Mouse (Mus musculus) thymus, adult 2 months (tissue): ENCODE results near the gene Alox5. TPM values are rescaled to one million over a fixed set of nuclear protein-coding genes. Genes with fewer than 3 reads are reported as not detected.
A peak's percentile ranks its signal among the peaks of the same experiment; 100 is the strongest.

Experiments used
- DNase-seq: peaks from one replicate; pipeline ENCODE4 v3.0.0; 2021
- H3K27ac ChIP-seq: fragments of 200-500 bp; 2 replicates; pipeline ENCODE4 v1.5.1; 2012; ENCODE audit warnings: low read length, control low read depth; ENCODE audit not compliant: control insufficient read depth, insufficient read depth
- H3K27me3 ChIP-seq: fragments of 200-500 bp; 2 replicates; pipeline ENCODE4 v1.6.1; 2012; ENCODE audit warnings: mild to moderate bottlenecking, low read length, moderate library complexity, mixed read lengths; ENCODE audit not compliant: control insufficient read depth, insufficient read depth
- H3K36me3 ChIP-seq: fragments of 200-500 bp; 2 replicates; pipeline ENCODE4 v1.6.1; 2012; ENCODE audit warnings: mild to moderate bottlenecking, low read length, moderate library complexity; ENCODE audit not compliant: control insufficient read depth, insufficient read depth
- H3K4me1 ChIP-seq: fragments of 200-500 bp; replicated peaks from 2 replicates; pipeline ENCODE4 v1.6.1; 2012; ENCODE audit warnings: low read length; ENCODE audit not compliant: control insufficient read depth, insufficient read depth
- H3K4me3 ChIP-seq: fragments of 200-500 bp; 2 replicates; pipeline ENCODE4 v1.5.1; 2012; ENCODE audit warnings: mild to moderate bottlenecking, low read length, control low read depth, moderate library complexity; ENCODE audit not compliant: control insufficient read depth, insufficient read depth
- CTCF ChIP-seq: fragments of 200-500 bp; IDR thresholded peaks from 2 replicates; pipeline ENCODE4 v1.5.1; 2012; ENCODE audit warnings: mild to moderate bottlenecking, control low read depth, low read length, moderate library complexity, borderline replicate concordance; ENCODE audit not compliant: control insufficient read depth, poor library complexity, insufficient read depth; ENCODE audit errors: extremely low read depth
- POLR2A ChIP-seq: fragments of 200-500 bp; IDR thresholded peaks from 2 replicates; pipeline ENCODE4 v1.6.1; 2012; ENCODE audit warnings: mild to moderate bottlenecking, low read length, control low read depth, moderate library complexity; ENCODE audit not compliant: control insufficient read depth, poor library complexity, insufficient read depth; ENCODE audit errors: extremely low read depth
- WGBS: fragments of 180-500 bp; shearing (Covaris S2); methylation state at CpG from one replicate; pipeline ENCODE4 v1.1.7; 2018; 5-methylcytosine and 5-hydroxymethylcytosine counted together
- polyA plus RNA-seq: library from polyadenylated mRNA; depleted of rRNA; stranded (reverse); fragments of >200 nt; gene quantifications from 2 replicates; pipeline ENCODE4 v1.2.3, GENCODE M21; 2012

Gene Alox5
- polyA plus RNA-seq, 1 experiment: 5.3 TPM

- no peak for TF ChIP-seq POLR2A
- no peak for TF ChIP-seq CTCF
- Histone ChIP-seq H3K36me3 (no peaks in the 10 kb centered on the region), H3K4me3 (no peak overlapping the region), H3K27me3 (no peaks in the 10 kb centered on the region), H3K27ac (no peak overlapping the region), H3K4me1 (no peaks in the 10 kb centered on the region)
- no peak for DNase-seq
- WGBS: 83% methylated on average over 6 of the region's 6 CpGs
Measured at GRCm38 (mm10) chr6:116439531-116439930, 21.4 kb downstream of the Alox5 start.

GRCm38 (mm10) chr6:116438864-116439263, 22.1 kb downstream of the Alox5 start:
- Histone ChIP-seq H3K4me1 (no peaks in the 10 kb centered on the region), H3K27ac (no peak overlapping the region), H3K36me3 (no peaks in the 10 kb centered on the region), H3K4me3 (no peak overlapping the region), H3K27me3 (no peaks in the 10 kb centered on the region)
- DNase-seq: no peak
- WGBS: 88% methylated on average over 6 of the region's 6 CpGs
- TF ChIP-seq CTCF (no peak), POLR2A (no peak)

- H3K4me1 ChIP-seq: no peaks in the 10 kb centered on the region
- H3K36me3 ChIP-seq: no peaks in the 10 kb centered on the region
- TF ChIP-seq POLR2A (no peak), CTCF (no peak)
- H3K27ac ChIP-seq: no peak overlapping the region
- no peak overlapping the region for H3K4me3 ChIP-seq
- no peak for DNase-seq
- H3K27me3 ChIP-seq: no peaks in the 10 kb centered on the region
- WGBS: 60% methylated on average over 5 of the region's 5 CpGs
Measured at GRCm38 (mm10) chr6:116428282-116428681, 32.7 kb downstream of the Alox5 start.

GRCm38 (mm10) chr6:116427552-116427951, 33.4 kb downstream of the Alox5 start:
- no peaks in the 10 kb centered on the region for H3K36me3 ChIP-seq
- H3K4me3 ChIP-seq: no peak overlapping the region
- TF ChIP-seq CTCF (no peak), POLR2A (no peak)
- no peaks in the 10 kb centered on the region for H3K4me1 ChIP-seq
- WGBS: 27% methylated on average over 3 of the region's 3 CpGs
- H3K27me3 ChIP-seq: no peaks in the 10 kb centered on the region
- H3K27ac ChIP-seq: no peak overlapping the region
- DNase-seq: no peak

- H3K4me3 ChIP-seq: no peak overlapping the region
- TF ChIP-seq POLR2A: no peak
- TF ChIP-seq CTCF: no peak
- DNase-seq: peak; percentile 9
- no peaks in the 10 kb centered on the region for H3K36me3 ChIP-seq
- no peaks in the 10 kb centered on the region for H3K27me3 ChIP-seq
- H3K27ac ChIP-seq: no peak overlapping the region
- H3K4me1 ChIP-seq: no peaks in the 10 kb centered on the region
- WGBS: 47% methylated on average over 2 of the region's 2 CpGs
Measured at GRCm38 (mm10) chr6:116423664-116424063, 37.3 kb downstream of the Alox5 start.

GRCm38 (mm10) chr6:116422991-116423390, 38.0 kb downstream of the Alox5 start:
- Histone ChIP-seq H3K4me1 (no peaks in the 10 kb centered on the region), H3K4me3 (no peak overlapping the region), H3K27ac (no peak overlapping the region), H3K36me3 (no peaks in the 10 kb centered on the region), H3K27me3 (no peaks in the 10 kb centered on the region)
- TF ChIP-seq POLR2A: no peak
- no peak for TF ChIP-seq CTCF
- no peak for DNase-seq
- WGBS: 53% methylated on average over 7 of the region's 7 CpGs

- no peak for DNase-seq
- H3K4me3 ChIP-seq: no peak overlapping the region
- H3K36me3 ChIP-seq: no peaks in the 10 kb centered on the region
- no peaks in the 10 kb centered on the region for H3K27me3 ChIP-seq
- WGBS: 88% methylated on average over 10 of the region's 10 CpGs
- no peak overlapping the region for H3K27ac ChIP-seq
- TF ChIP-seq POLR2A (no peak), CTCF (no peak)
- H3K4me1 ChIP-seq: no peaks in the 10 kb centered on the region
Measured at GRCm38 (mm10) chr6:116420271-116420670, 40.7 kb downstream of the Alox5 start.
